Mouse (Mus musculus): ENCODE data around the gene Cdkn2c.

Cdkn2c gene

GRCm38 (mm10) chr4:109657021-109657850 lies 9.8 kb downstream of the Cdkn2c start:
- DNase-seq, result peak; percentile 51

- no peak for DNase-seq
Observed at GRCm38 (mm10) chr4:109656301-109656700, 10.7 kb downstream of the Cdkn2c start.

GRCm38 (mm10) chr4:109655738-109656137 lies 11.3 kb downstream of the Cdkn2c start:
- no peak for DNase-seq

GRCm38 (mm10) chr4:109654701-109655100 lies 12.3 kb downstream of the Cdkn2c start:
- DNase-seq, result no peak

GRCm38 (mm10) chr4:109653251-109653650 lies 13.7 kb downstream of the Cdkn2c start:
- DNase-seq, result no peak

- no peak for DNase-seq
Observed at GRCm38 (mm10) chr4:109649331-109649730, 17.7 kb downstream of the Cdkn2c start.

- no peak for DNase-seq
Observed at GRCm38 (mm10) chr4:109647281-109647680, 19.7 kb downstream of the Cdkn2c start.

- DNase-seq, result no peak
Observed at GRCm38 (mm10) chr4:109641451-109641850, 25.5 kb downstream of the Cdkn2c start.

- DNase-seq, result no peak
Observed at GRCm38 (mm10) chr4:109640141-109640540, 26.8 kb downstream of the Cdkn2c start.

GRCm38 (mm10) chr4:109639356-109639755 lies 27.6 kb downstream of the Cdkn2c start:
- no peak for DNase-seq

- peak; percentile 38 for DNase-seq
Observed at GRCm38 (mm10) chr4:109634971-109635370, 32.0 kb downstream of the Cdkn2c start.

GRCm38 (mm10) chr4:109631029-109631428 lies 36.0 kb downstream of the Cdkn2c start:
- no peak for DNase-seq

GRCm38 (mm10) chr4:109630215-109630614 lies 36.8 kb downstream of the Cdkn2c start:
- DNase-seq, result no peak

- DNase-seq, result no peak
Observed at GRCm38 (mm10) chr4:109612596-109612995, 54.4 kb downstream of the Cdkn2c start.
